Comparison of ENCODE assay signal across 17 mouse cellular contexts in the genomic region with DNA sequence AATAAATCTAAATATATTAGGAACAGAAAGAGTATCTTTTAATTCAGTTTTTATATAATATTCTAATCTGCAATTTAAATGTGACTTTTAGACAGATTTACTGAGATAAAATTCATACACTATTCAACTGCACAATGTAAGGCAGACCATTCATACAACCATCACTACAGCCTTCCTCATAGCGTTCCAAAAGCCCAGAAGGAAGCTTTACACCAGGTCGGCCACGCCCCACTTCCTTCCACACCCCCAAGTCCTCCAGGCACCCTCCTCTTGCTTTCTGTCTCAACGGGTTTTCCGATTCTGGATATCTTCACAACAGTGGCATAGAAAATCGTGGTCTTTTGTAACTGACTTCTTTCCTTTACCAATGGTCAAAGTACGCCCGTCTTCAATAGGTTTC. TPM values are rescaled to one million over a fixed set of nuclear protein-coding genes. Genes with fewer than 3 reads are reported as not detected.
DNase-seq lines count a peak whose midpoint lies in the region; ATAC-seq and TF ChIP-seq lines count a peak whose summit lies in the region.
"Had no signal": no experiment of that assay in that cellular context is flagged by ENCODE, and none has a peak within 500 bp of the region (broad histone marks: within the 10 kb centered on the region; RNA-seq: fewer than 3 reads in every experiment).

No protein-coding gene starts in this region.

- H3K27me3 ChIP-seq in CH12.LX (replicated peaks): no peaks in the 10 kb centered on the region
- H3K27me3 ChIP-seq in kidney, embryonic 16.5 days (ENCODE audit: insufficient read depth, low read length): no peaks in the 10 kb centered on the region
- H3K27me3 ChIP-seq: heart, embryonic 15.5 days; limb, embryonic 12.5 days; liver, embryonic 15.5 days had no signal

- intact Hi-C loops in left cerebral cortex, adult 2 months (cut with DNase I): no loop called here

- DNase-seq in left cerebral cortex, adult 2 months (ENCODE audit: extremely low spot score in 1 of 2, low spot score in 2 of 2): no peak
- DNase-seq in left cerebral cortex, adult 9 months (ENCODE audit: low spot score in 2 of 2): no peak
- no peak for DNase-seq in CH12.LX (ENCODE audit: extremely low read depth)
- no peak for DNase-seq in urinary bladder, postnatal 14 days (ENCODE audit: low spot score)
- DNase-seq: cerebellum, postnatal 14 days; heart, adult 18-20 months; right cerebral cortex, postnatal 25 days; thymus, postnatal 4 days had no signal

- no peaks in the 10 kb centered on the region for H3K9me3 ChIP-seq in CH12.LX (replicated peaks; ENCODE audit: low read length)
- H3K9me3 ChIP-seq in kidney, embryonic 16.5 days (ENCODE audit: low read length): no peaks in the 10 kb centered on the region
- H3K9me3 ChIP-seq: heart, embryonic 15.5 days; hindbrain, embryonic 10.5 days; limb, embryonic 12.5 days; liver, embryonic 15.5 days; midbrain, embryonic 10.5 days had no signal

- TF ChIP-seq POLR2A in CH12.LX (IDR thresholded peaks at IDR 0.05; ENCODE audit: low read depth, low read length): no peak
- no peak for TF ChIP-seq POLR2A in bone marrow macrophage, adult 2 months (IDR thresholded peaks at IDR 0.05; ENCODE audit: borderline replicate concordance, low read depth, low read length)

- WGBS in kidney, embryonic 16.5 days: 90% methylated on average over 8 of the region's 8 CpGs

- H3K36me3 ChIP-seq in CH12.LX (replicated peaks in 1 of 2; ENCODE audit: control insufficient read depth in 1 of 2, insufficient read depth in 1 of 2, low read length in 1 of 2): no peaks in the 10 kb centered on the region
- H3K36me3 ChIP-seq in kidney, embryonic 16.5 days (ENCODE audit: insufficient read depth, low read length): no peaks in the 10 kb centered on the region
- H3K36me3 ChIP-seq: heart, embryonic 15.5 days; liver, embryonic 15.5 days had no signal

- no peak for TF ChIP-seq RAD21 in CH12.LX (IDR thresholded peaks at IDR 0.05; ENCODE audit: low read depth, low read length)

- dilution Hi-C loops in CH12.LX (cut with MboI; ENCODE audit: extremely low pct_ligation_motif_present, extremely low pct_unique_long_range_greater_than_20kb, low sequenced_read_pairs): no loop called here

- ATAC-seq in megakaryocyte progenitor cell, adult 5-6 weeks (replicated peaks; ENCODE audit: poor library complexity): peak; percentile 81
- no peak for ATAC-seq in kidney, embryonic 16.5 days (ENCODE audit: low FRiP score, low TSS enrichment)

- TF ChIP-seq CTCF in left cerebral cortex, adult 2 months (IDR thresholded peaks at IDR 0.05): no peak
- no peak for TF ChIP-seq CTCF in CH12.LX (conservative IDR thresholded peaks at IDR 0.05 in 1 of 2, IDR thresholded peaks at IDR 0.05 in 1 of 2; ENCODE audit: low read depth in 2 of 2, low read length in 2 of 2)
- no peak for TF ChIP-seq CTCF in bone marrow macrophage, adult 2 months (IDR thresholded peaks at IDR 0.05; ENCODE audit: low read depth, low read length)

- H3K4me1 ChIP-seq in CH12.LX (ENCODE audit: control insufficient read depth in 1 of 2, insufficient read depth in 2 of 2): peaks cover 0 to 5% of the 10 kb centered on the region in 2 experiments; a peak in 2 of 4 replicates
- H3K4me1 ChIP-seq in bone marrow macrophage, adult 2 months (ENCODE audit: control insufficient read depth, insufficient read depth, low read length): peaks cover 56% of the 10 kb centered on the region
- peaks cover 29% of the 10 kb centered on the region for H3K4me1 ChIP-seq in kidney, embryonic 16.5 days (ENCODE audit: insufficient read depth, low read length)
- H3K4me1 ChIP-seq: heart, embryonic 15.5 days had no signal

- no peak for TF ChIP-seq EP300 in CH12.LX (IDR thresholded peaks at IDR 0.05; ENCODE audit: low read length)

- H3K27ac ChIP-seq in left cerebral cortex, adult 2 months: peak overlapping the region; percentile 53; the same call in 1 of the 2 replicates
- H3K27ac ChIP-seq in CH12.LX (ENCODE audit: insufficient read depth, low read depth): no peak overlapping the region
- H3K27ac ChIP-seq in bone marrow macrophage, adult 2 months (ENCODE audit: insufficient read depth, low read depth, low read length): peak overlapping the region; percentile 29; the same call in 1 of the 2 replicates
- no peak overlapping the region for H3K27ac ChIP-seq in kidney, embryonic 16.5 days (ENCODE audit: low read length)
- H3K27ac ChIP-seq: heart, embryonic 15.5 days; hindbrain, embryonic 10.5 days; kidney, postnatal 0 days; limb, embryonic 12.5 days; liver, embryonic 15.5 days; midbrain, embryonic 10.5 days had no signal

- H3K9ac ChIP-seq in CH12.LX (ENCODE audit: insufficient read depth, low read depth): no peak overlapping the region
- no peak overlapping the region for H3K9ac ChIP-seq in kidney, embryonic 16.5 days (replicated peaks; ENCODE audit: low read length)
- H3K9ac ChIP-seq: heart, embryonic 15.5 days; limb, embryonic 12.5 days; liver, embryonic 15.5 days had no signal

- in situ Hi-C loops in CH12.LX (cut with MboI; ENCODE audit: low pct_ligation_motif_present, low pct_unique_long_range_greater_than_20kb, low sequenced_read_pairs): no loop called here

- no peaks in the 10 kb centered on the region for H3K79me2 ChIP-seq in CH12.LX (replicated peaks; ENCODE audit: control insufficient read depth, extremely low read depth, insufficient read depth, poor library complexity, severe bottlenecking)

- no peak overlapping the region for H3K4me3 ChIP-seq in left cerebral cortex, adult 2 months
- peak overlapping the region in 1 of 3 experiments; percentile 39 for H3K4me3 ChIP-seq in CH12.LX (replicated peaks in 1 of 3; ENCODE audit: low read depth in 2 of 3, low read length in 2 of 3, poor library complexity in 1 of 3)
- peak overlapping the region; percentile 52 for H3K4me3 ChIP-seq in bone marrow macrophage, adult 2 months (ENCODE audit: insufficient read depth, low read length)
- no peak overlapping the region for H3K4me3 ChIP-seq in kidney, embryonic 16.5 days (ENCODE audit: low read length)
- H3K4me3 ChIP-seq: heart, embryonic 15.5 days; hindbrain, embryonic 10.5 days; limb, embryonic 12.5 days; liver, embryonic 15.5 days; midbrain, embryonic 10.5 days had no signal

- H3K4me2 ChIP-seq in CH12.LX (ENCODE audit: insufficient read depth, low read depth, poor library complexity, severe bottlenecking): peak overlapping the region; percentile 70; the same call in 1 of the 2 replicates
- H3K4me2 ChIP-seq in kidney, embryonic 16.5 days (replicated peaks; ENCODE audit: low read depth, low read length): no peak overlapping the region
- H3K4me2 ChIP-seq: heart, embryonic 15.5 days; limb, embryonic 12.5 days; liver, embryonic 15.5 days had no signal

TF ChIP-seq in CH12.LX, 34 proteins besides CTCF, POLR2A, EP300 and RAD21:
- TF ChIP-seq HCFC1 (IDR thresholded peaks at IDR 0.05; ENCODE audit: low read depth, low read length) (no peak), ZNF384 (IDR thresholded peaks at IDR 0.05; ENCODE audit: low read depth, low read length) (no peak), POLR2AphosphoS2 (IDR thresholded peaks at IDR 0.05; ENCODE audit: low read depth, low read length) (no peak), ZC3H11A (IDR thresholded peaks at IDR 0.05; ENCODE audit: low read depth, low read length) (no peak), E2F4 (IDR thresholded peaks at IDR 0.05; ENCODE audit: insufficient replicate concordance, low read depth, low read length) (no peak), CHD2 (IDR thresholded peaks at IDR 0.05; ENCODE audit: low read length) (no peak), NELFE (IDR thresholded peaks at IDR 0.05; ENCODE audit: low read depth, low read length) (no peak), MAFK (IDR thresholded peaks at IDR 0.05; ENCODE audit: insufficient replicate concordance, low read length) (no peak), ZKSCAN1 (IDR thresholded peaks at IDR 0.05; ENCODE audit: borderline replicate concordance, low read depth, low read length) (no peak), MAZ (IDR thresholded peaks at IDR 0.05; ENCODE audit: low read depth, low read length) (no peak), GABPA (IDR thresholded peaks at IDR 0.05; ENCODE audit: insufficient replicate concordance, low read depth, low read length) (no peak), KAT2A (IDR thresholded peaks at IDR 0.05; ENCODE audit: insufficient replicate concordance, low read length) (no peak), USF2 (conservative IDR thresholded peaks at IDR 0.05; ENCODE audit: low read depth, low read length) (no peak), MXI1 (IDR thresholded peaks at IDR 0.05; ENCODE audit: low read depth, low read length) (no peak), PAX5 (IDR thresholded peaks at IDR 0.05; ENCODE audit: low read length) (no peak), JUN (IDR thresholded peaks at IDR 0.05; ENCODE audit: insufficient read depth, low read depth, low read length) (no peak), ELF1 (IDR thresholded peaks at IDR 0.05; ENCODE audit: low read depth, low read length) (no peak)

RNA-seq across cellular contexts. Expression of gene Ldlrad3, which starts 39.8 kb away (rescaled TPM):
- total RNA-seq in left cerebral cortex, adult 2 months (2021): 10 to 100 TPM in 1 of 2 experiments, 1 to 10 TPM in 1; 9.1 to 10.3 TPM
- total RNA-seq in CH12.LX (2012; rRNA removed): 0.30 and 0.42 TPM in 2 replicates
- 2.1 and 2.3 TPM in 2 replicates for total RNA-seq in CH12.LX (2014; rRNA removed)
- 2.2 and 2.7 TPM in 2 replicates for polyA plus RNA-seq in CH12.LX (2012; ENCODE audit: insufficient read length, low read depth)
- 33.5 and 35.9 TPM in 2 replicates for polyA plus RNA-seq in bone marrow macrophage, adult 2 months (2012; ENCODE audit: insufficient read depth, insufficient read length, missing spikeins)
- 26.4 and 27.0 TPM in 2 replicates for total RNA-seq in megakaryocyte progenitor cell, adult 5-6 weeks (2015)
- 20.7 and 21.0 TPM in 2 replicates for total RNA-seq in megakaryocyte progenitor cell, adult 5-6 weeks (2017)
- polyA plus RNA-seq in kidney, embryonic 16.5 days (2015; fragmentation: Nextera tagmentation; extraction: Ambion mirVana): 38.3 and 42.5 TPM in 2 replicates

Comparison
In these comparisons a context has a peak if more than half of its experiments do, and no peak if none do; other contexts are left out.
1. H3K27ac ChIP-seq: peak in left cerebral cortex, adult 2 months (single experiment) and bone marrow macrophage, adult 2 months (single experiment); none in CH12.LX (single experiment) and kidney, embryonic 16.5 days (single experiment).